Mouse (Mus musculus): ENCODE results near the gene Olfr1250. TPM values are rescaled to one million over a fixed set of nuclear protein-coding genes. Genes with fewer than 3 reads are reported as not detected.

Gene Olfr1250
- polyA plus RNA-seq (2015; fragmentation: Nextera tagmentation; extraction: Ambion mirVana): not detected in 2 replicates

GRCm38 (mm10) chr2:89661367-89661766 is at the start of gene Olfr1250:
Gene Olfr1250, minus strand, starts transcription at chr2:89661467.

GRCm38 (mm10) chr2:89671836-89672235 is 10.6 kb upstream of the Olfr1250 start, which contains the start of gene Olfr1251:
Gene Olfr1251, minus strand, starts transcription at chr2:89671936.

GRCm38 (mm10) chr2:89634883-89635282 is 26.4 kb downstream of the Olfr1250 start, which contains the start of gene Olfr1249:
Gene Olfr1249, minus strand, starts transcription at chr2:89634983.

GRCm38 (mm10) chr2:89618145-89618544 is 43.1 kb downstream of the Olfr1250 start, which contains the start of gene Olfr1248:
Gene Olfr1248, minus strand, starts transcription at chr2:89618245.

GRCm38 (mm10) chr2:89614030-89614429 is 47.2 kb downstream of the Olfr1250 start, which contains the start of gene Olfr1247:
Gene Olfr1247, minus strand, starts transcription at chr2:89614130.

Other genes with a start within 250 kb of the Olfr1250 start
- gene Olfr1239, start 241.1 kb downstream of the Olfr1250 start, polyA plus RNA-seq (2015; fragmentation: Nextera tagmentation; extraction: Ambion mirVana): not detected in 2 replicates
- gene Olfr1240, start 218.5 kb downstream of the Olfr1250 start, polyA plus RNA-seq (2015; fragmentation: Nextera tagmentation; extraction: Ambion mirVana): not detected in 2 replicates
- not detected in 2 replicates for gene Olfr1241, start 174.3 kb downstream of the Olfr1250 start, polyA plus RNA-seq (2015; fragmentation: Nextera tagmentation; extraction: Ambion mirVana)
- gene Olfr1242, start 163.1 kb downstream of the Olfr1250 start, polyA plus RNA-seq (2015; fragmentation: Nextera tagmentation; extraction: Ambion mirVana): not detected in 2 replicates
- not detected in 2 replicates for gene Olfr1243, start 130.0 kb downstream of the Olfr1250 start, polyA plus RNA-seq (2015; fragmentation: Nextera tagmentation; extraction: Ambion mirVana)
- not detected in 2 replicates for gene Olfr1245, start 83.0 kb downstream of the Olfr1250 start, polyA plus RNA-seq (2015; fragmentation: Nextera tagmentation; extraction: Ambion mirVana)
- not detected in 2 replicates for gene Olfr1246, start 68.3 kb downstream of the Olfr1250 start, polyA plus RNA-seq (2015; fragmentation: Nextera tagmentation; extraction: Ambion mirVana)
- gene Olfr1247, start 47.3 kb downstream of the Olfr1250 start, polyA plus RNA-seq (2015; fragmentation: Nextera tagmentation; extraction: Ambion mirVana): not detected in 2 replicates
- gene Olfr1248, start 43.2 kb downstream of the Olfr1250 start, polyA plus RNA-seq (2015; fragmentation: Nextera tagmentation; extraction: Ambion mirVana): not detected in 2 replicates
- gene Olfr1249, start 26.5 kb downstream of the Olfr1250 start, polyA plus RNA-seq (2015; fragmentation: Nextera tagmentation; extraction: Ambion mirVana): not detected in 2 replicates
- gene Olfr1251, start 10.5 kb upstream of the Olfr1250 start, polyA plus RNA-seq (2015; fragmentation: Nextera tagmentation; extraction: Ambion mirVana): not detected in 2 replicates
- not detected in 2 replicates for gene Olfr1252, start 63.5 kb upstream of the Olfr1250 start, polyA plus RNA-seq (2015; fragmentation: Nextera tagmentation; extraction: Ambion mirVana)
- gene Olfr1253, start 95.6 kb upstream of the Olfr1250 start, polyA plus RNA-seq (2015; fragmentation: Nextera tagmentation; extraction: Ambion mirVana): not detected in 2 replicates
- not detected in 2 replicates for gene Olfr1254, start 132.2 kb upstream of the Olfr1250 start, polyA plus RNA-seq (2015; fragmentation: Nextera tagmentation; extraction: Ambion mirVana)
- gene Olfr1255, start 150.6 kb upstream of the Olfr1250 start, polyA plus RNA-seq (2015; fragmentation: Nextera tagmentation; extraction: Ambion mirVana): not detected in 2 replicates
- not detected in 2 replicates for gene Olfr1256, start 180.1 kb upstream of the Olfr1250 start, polyA plus RNA-seq (2015; fragmentation: Nextera tagmentation; extraction: Ambion mirVana)
- not detected in 2 replicates for gene Olfr48, start 186.7 kb upstream of the Olfr1250 start, polyA plus RNA-seq (2015; fragmentation: Nextera tagmentation; extraction: Ambion mirVana)
- gene Olfr1257, start 217.0 kb upstream of the Olfr1250 start, polyA plus RNA-seq (2015; fragmentation: Nextera tagmentation; extraction: Ambion mirVana): not detected in 2 replicates

Data from spleen, postnatal 0 days (tissue).